Mouse (Mus musculus) kidney, embryonic 14.5 days (tissue): Measurements from ENCODE around the gene Vamp4. TPM values are rescaled to one million over a fixed set of nuclear protein-coding genes. Genes with fewer than 3 reads are reported as not detected.

Experiments
- ATAC-seq: fragments of 200-750 bp; cut with Nextera tagmentation; 2 replicates; pipeline ENCODE4 v1.8.0; 2017; ENCODE audit warnings: moderate number of reproducible peaks, mild to moderate bottlenecking, moderate TSS enrichment, moderate library complexity; ENCODE audit not compliant: low FRiP score, low TSS enrichment
- H3K27ac ChIP-seq: fragments of 300-500 bp; sonication (generic); 2 replicates; pipeline ENCODE4 v1.5.1; 2014; ENCODE audit warnings: low read depth, mild to moderate bottlenecking, low read length, moderate library complexity, mixed read lengths
- H3K27me3 ChIP-seq: fragments of 300-500 bp; sonication (generic); 2 replicates; pipeline ENCODE4 v1.6.1; 2014; ENCODE audit warnings: mild to moderate bottlenecking, low read length; ENCODE audit not compliant: control insufficient read depth, insufficient read depth
- H3K36me3 ChIP-seq: fragments of 300-500 bp; sonication (generic); 2 replicates; pipeline ENCODE4 v1.6.1; 2014; ENCODE audit warnings: low read length, mixed read lengths; ENCODE audit not compliant: control insufficient read depth, insufficient read depth
- H3K4me1 ChIP-seq: fragments of 300-500 bp; sonication (generic); 2 replicates; pipeline ENCODE4 v1.6.1; 2014; ENCODE audit warnings: low read length, mixed read lengths; ENCODE audit not compliant: control insufficient read depth, insufficient read depth
- H3K4me2 ChIP-seq: fragments of 300-500 bp; sonication (generic); replicated peaks from 2 replicates; pipeline ENCODE4 v1.6.1; 2014; ENCODE audit warnings: low read depth, mild to moderate bottlenecking, low read length
- H3K4me3 ChIP-seq: fragments of 300-500 bp; sonication (generic); 2 replicates; pipeline ENCODE4 v1.5.1; 2014; ENCODE audit warnings: mild to moderate bottlenecking, low read length
- H3K9ac ChIP-seq: fragments of 300-500 bp; sonication (generic); 2 replicates; pipeline ENCODE4 v1.6.1; 2014; ENCODE audit warnings: low read depth, mild to moderate bottlenecking, low read length, moderate library complexity
- H3K9me3 ChIP-seq: fragments of 300-500 bp; sonication (generic); 2 replicates; pipeline ENCODE4 v1.6.1; 2016; ENCODE audit warnings: low read length; ENCODE audit not compliant: control insufficient read depth
- WGBS: fragments of 180-500 bp; shearing (Covaris S2); extraction: QIAGEN DNeasy Blood & Tissue Kit; methylation state at CpG from one replicate; pipeline ENCODE4 v1.1.7; 2014; 5-methylcytosine and 5-hydroxymethylcytosine counted together
- polyA plus RNA-seq: library from polyadenylated mRNA; unstranded; fragments of >200 nt; fragmentation: Nextera tagmentation; extraction: Ambion mirVana; gene quantifications from 2 replicates; pipeline ENCODE4 v1.2.1, GENCODE M21; 2014

Gene Vamp4
- polyA plus RNA-seq, 1 experiment from 2014 or later, result 53.6 TPM

GRCm38 (mm10) chr1:162570931-162571601, 751 bp downstream of the Vamp4 start:
- Histone ChIP-seq H3K27ac (peak overlapping the region; percentile 89; the same call in 1 of the 2 replicates), H3K9ac (peak overlapping the region; percentile 88), H3K36me3 (peaks cover 15% of the 10 kb centered on the region; the same call in 1 of the 2 replicates), H3K27me3 (no peaks in the 10 kb centered on the region), H3K4me3 (peak overlapping the region; percentile 92), H3K9me3 (peaks cover 5% of the 10 kb centered on the region; the same call in 1 of the 2 replicates), H3K4me2 (peak overlapping the region; percentile 66), H3K4me1 (peaks cover 7% of the 10 kb centered on the region; the same call in 1 of the 2 replicates)
- WGBS, result under 1% methylated on average over 46 of the region's 46 CpGs
- ATAC-seq, result no peak

- no peak overlapping the region for H3K4me3 ChIP-seq
- no peaks in the 10 kb centered on the region for H3K27me3 ChIP-seq
- H3K9me3 ChIP-seq, result peaks cover 5% of the 10 kb centered on the region; the same call in 1 of the 2 replicates
- H3K27ac ChIP-seq, result no peak overlapping the region
- 0 out of 2 replicates have a peak, but pooled peaks cover 4% of the 10 kb centered on the region for H3K4me1 ChIP-seq
- no peak overlapping the region for H3K4me2 ChIP-seq
- peaks cover 41% of the 10 kb centered on the region; the same call in 1 of the 2 replicates for H3K36me3 ChIP-seq
- no peak overlapping the region for H3K9ac ChIP-seq
- 98% methylated on average over 3 of the region's 3 CpGs for WGBS
- ATAC-seq, result no peak
These were observed 4.8 kb downstream of the Vamp4 start for GRCm38 (mm10) chr1:162575098-162575497.

- no peaks in the 10 kb centered on the region for H3K4me1 ChIP-seq
- H3K27me3 ChIP-seq, result no peaks in the 10 kb centered on the region
- peaks cover 20% of the 10 kb centered on the region for H3K36me3 ChIP-seq
- 83% methylated on average over 2 of the region's 2 CpGs for WGBS
- H3K27ac ChIP-seq, result no peak overlapping the region
- H3K9ac ChIP-seq, result no peak overlapping the region
- H3K4me2 ChIP-seq, result no peak overlapping the region
- H3K9me3 ChIP-seq, result no peaks in the 10 kb centered on the region
- ATAC-seq, result no peak
- no peak overlapping the region for H3K4me3 ChIP-seq
These were observed 12.6 kb downstream of the Vamp4 start for GRCm38 (mm10) chr1:162582884-162583283.

- no peaks in the 10 kb centered on the region for H3K4me1 ChIP-seq
- no peaks in the 10 kb centered on the region for H3K9me3 ChIP-seq
- no peak overlapping the region for H3K27ac ChIP-seq
- peaks cover 3% of the 10 kb centered on the region for H3K36me3 ChIP-seq
- ATAC-seq, result no peak
- H3K4me2 ChIP-seq, result no peak overlapping the region
- H3K27me3 ChIP-seq, result no peaks in the 10 kb centered on the region
- H3K4me3 ChIP-seq, result no peak overlapping the region
- H3K9ac ChIP-seq, result no peak overlapping the region
- WGBS, result 92% methylated on average over 4 of the region's 4 CpGs
These were observed 16.0 kb downstream of the Vamp4 start for GRCm38 (mm10) chr1:162586282-162586681.

GRCm38 (mm10) chr1:162588606-162589005, 18.3 kb downstream of the Vamp4 start:
- H3K9ac ChIP-seq, result no peak overlapping the region
- H3K36me3 ChIP-seq, result no peaks in the 10 kb centered on the region; the same call in none of the 2 replicates
- no peak overlapping the region for H3K4me2 ChIP-seq
- no peaks in the 10 kb centered on the region for H3K4me1 ChIP-seq
- H3K4me3 ChIP-seq, result no peak overlapping the region
- H3K27ac ChIP-seq, result no peak overlapping the region
- 90% methylated on average over 3 of the region's 3 CpGs for WGBS
- ATAC-seq, result no peak
- H3K9me3 ChIP-seq, result no peaks in the 10 kb centered on the region
- H3K27me3 ChIP-seq, result no peaks in the 10 kb centered on the region

- H3K4me2 ChIP-seq, result no peak overlapping the region
- no peaks in the 10 kb centered on the region for H3K4me1 ChIP-seq
- peak; percentile 81; the same call in 1 of the 2 replicates for ATAC-seq
- H3K27ac ChIP-seq, result no peak overlapping the region
- H3K27me3 ChIP-seq, result no peaks in the 10 kb centered on the region
- H3K9ac ChIP-seq, result no peak overlapping the region
- no peaks in the 10 kb centered on the region; the same call in 1 of the 2 replicates for H3K36me3 ChIP-seq
- no peak overlapping the region for H3K4me3 ChIP-seq
- 13% methylated on average over 9 of the region's 9 CpGs for WGBS
- H3K9me3 ChIP-seq, result no peaks in the 10 kb centered on the region
These were observed 19.1 kb downstream of the Vamp4 start for GRCm38 (mm10) chr1:162589443-162589842.

GRCm38 (mm10) chr1:162590415-162590997, 20.2 kb downstream of the Vamp4 start:
- 58% methylated on average over 8 of the region's 8 CpGs for WGBS
- Histone ChIP-seq H3K9me3 (no peaks in the 10 kb centered on the region), H3K27ac (no peak overlapping the region), H3K9ac (no peak overlapping the region), H3K27me3 (no peaks in the 10 kb centered on the region), H3K4me2 (no peak overlapping the region), H3K4me1 (no peaks in the 10 kb centered on the region), H3K36me3 (no peaks in the 10 kb centered on the region; the same call in 1 of the 2 replicates), H3K4me3 (no peak overlapping the region)
- ATAC-seq, result no peak

GRCm38 (mm10) chr1:162597379-162598102, 27.2 kb downstream of the Vamp4 start:
- ATAC-seq, result no peak
- WGBS, result 87% methylated on average over 3 of the region's 3 CpGs
- H3K36me3 ChIP-seq, result peaks cover 15% of the 10 kb centered on the region; the same call in 1 of the 2 replicates

More at GRCm38 (mm10) chr1:162597379-162598102, 27.2 kb downstream of the Vamp4 start:
- Histone ChIP-seq H3K4me1 (no peaks in the 10 kb centered on the region), H3K4me3 (no peak overlapping the region), H3K9ac (no peak overlapping the region), H3K9me3 (no peaks in the 10 kb centered on the region), H3K4me2 (no peak overlapping the region), H3K27me3 (no peaks in the 10 kb centered on the region), H3K27ac (no peak overlapping the region)
